Mouse (Mus musculus): Measurements from ENCODE around the gene Sf3b6. TPM values are rescaled to one million over a fixed set of nuclear protein-coding genes. Genes with fewer than 3 reads are reported as not detected.
A peak's percentile ranks its signal among the peaks of the same experiment; 100 is the strongest.

Gene Sf3b6
- polyA plus RNA-seq, 1 experiment from 2014 or later, result 150 TPM

DNA sequence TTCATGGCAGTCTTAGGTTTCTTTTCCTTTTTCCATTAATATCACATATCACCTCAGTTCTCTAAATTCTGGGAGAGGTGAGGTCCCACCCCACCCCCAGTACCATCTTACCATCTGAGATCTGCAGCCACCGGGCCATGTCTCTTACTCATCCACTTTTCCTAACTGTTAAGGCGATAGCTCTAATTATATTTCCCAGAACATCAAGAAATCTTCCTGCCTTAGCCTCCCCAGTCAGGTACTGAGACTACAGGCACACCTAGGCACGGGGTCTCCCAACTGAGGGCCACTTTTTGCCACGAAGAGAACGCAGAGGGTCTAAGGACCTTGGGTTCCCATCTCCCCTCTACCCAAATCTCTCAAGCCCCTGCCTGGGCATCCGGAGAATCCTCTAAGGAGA lies 56.2 kb downstream of the Sf3b6 start:
- Histone ChIP-seq H3K4me1 (ENCODE audit: control insufficient read depth in 2 of 2, insufficient read depth in 2 of 2, low read length in 2 of 2) (peaks cover 16 to 36% of the 10 kb centered on the region in 2 experiments), H3K9me3 (ENCODE audit: control insufficient read depth, low read length) (no peaks in the 10 kb centered on the region), H3K9ac (ENCODE audit: low read length) (peak overlapping the region; percentile 64), H3K4me3 (ENCODE audit: control insufficient read depth in 1 of 2, insufficient read depth in 1 of 2, low read depth in 1 of 2, low read length in 2 of 2) (peak overlapping the region in 1 of 2 experiments; percentile 34; a peak in 2 of 4 replicates), H3K27ac (replicated peaks in 1 of 2; ENCODE audit: control insufficient read depth in 1 of 2, insufficient read depth in 1 of 2, low read depth in 2 of 2, low read length in 2 of 2) (no peak overlapping the region), H3K36me3 (ENCODE audit: control insufficient read depth, insufficient read depth, low read length) (0 out of 2 replicates have a peak, but pooled peaks cover 4% of the 10 kb centered on the region), H3K4me2 (ENCODE audit: low read length) (peak overlapping the region; percentile 78), H3K27me3 (ENCODE audit: control insufficient read depth, insufficient read depth, low read length) (no peaks in the 10 kb centered on the region)
- ATAC-seq (ENCODE audit: insufficient number of reproducible peaks, insufficient read depth, low FRiP score, low read depth), result no peak
- 71% methylated on average over 6 of the region's 6 CpGs for WGBS

DNA sequence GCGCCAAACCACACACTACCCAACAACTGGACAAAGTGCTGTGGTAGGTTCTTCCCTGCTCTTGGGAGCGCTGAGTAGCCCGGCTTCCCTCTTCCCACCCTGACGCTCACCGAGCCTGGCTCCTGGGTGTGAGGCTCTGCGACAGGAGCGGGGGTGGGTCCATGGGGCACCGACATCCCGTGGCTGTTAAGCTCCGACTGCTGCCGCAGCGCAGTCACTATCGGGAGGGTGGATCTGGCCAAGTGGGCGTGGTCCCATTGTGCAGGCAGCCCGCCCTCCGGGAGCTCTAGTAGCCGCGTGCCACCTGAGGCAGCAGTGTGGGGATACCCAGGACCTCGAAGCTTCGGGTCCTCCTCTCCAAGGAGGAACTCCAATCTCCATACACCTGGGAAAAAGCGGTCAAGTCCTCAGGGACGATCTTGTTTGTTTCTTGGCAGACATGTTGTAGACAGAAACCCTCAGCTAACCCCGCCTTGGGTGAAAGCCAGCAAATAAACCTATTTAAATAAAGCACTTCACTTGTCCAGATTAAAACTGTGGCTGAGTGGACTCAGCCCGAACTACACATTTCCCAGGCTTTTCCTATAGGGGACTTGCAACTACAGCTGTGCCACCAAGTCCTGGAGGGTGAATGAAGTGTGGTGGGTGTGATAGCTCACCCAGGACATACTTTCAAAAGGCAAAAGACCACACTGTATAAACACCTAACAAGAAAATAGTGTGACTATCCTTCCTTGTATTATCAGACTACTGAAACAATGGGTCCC lies 57.0 kb downstream of the Sf3b6 start, which contains the start of gene Mfsd2b:
Gene Mfsd2b, minus strand, starts transcription at position 199 of the 767 bp plus-strand sequence.
- no peaks in the 10 kb centered on the region for H3K27me3 ChIP-seq (ENCODE audit: control insufficient read depth, insufficient read depth, low read length)
- no peak within 1 kb of the TSS for H3K27ac ChIP-seq (replicated peaks in 1 of 2; ENCODE audit: control insufficient read depth in 1 of 2, insufficient read depth in 1 of 2, low read depth in 2 of 2, low read length in 2 of 2)
- H3K4me3 ChIP-seq (ENCODE audit: control insufficient read depth in 1 of 2, insufficient read depth in 1 of 2, low read depth in 1 of 2, low read length in 2 of 2), result peak within 1 kb of the TSS; percentile 23 to 34
- H3K9me3 ChIP-seq (ENCODE audit: control insufficient read depth, low read length), result no peaks in the 10 kb centered on the region
- H3K36me3 ChIP-seq (ENCODE audit: control insufficient read depth, insufficient read depth, low read length), result peaks cover 12% of the 10 kb centered on the region; the same call in 1 of the 2 replicates
- peak within 1 kb of the TSS; percentile 78 for H3K4me2 ChIP-seq (ENCODE audit: low read length)
- ATAC-seq (ENCODE audit: insufficient number of reproducible peaks, insufficient read depth, low FRiP score, low read depth), result peak; percentile 75
- WGBS, result 4% methylated on average over 24 of the region's 24 CpGs
- H3K9ac ChIP-seq (ENCODE audit: low read length), result peak within 1 kb of the TSS; percentile 64
- H3K4me1 ChIP-seq (ENCODE audit: control insufficient read depth in 2 of 2, insufficient read depth in 2 of 2, low read length in 2 of 2), result peaks cover 16 to 33% of the 10 kb centered on the region in 2 experiments

DNA sequence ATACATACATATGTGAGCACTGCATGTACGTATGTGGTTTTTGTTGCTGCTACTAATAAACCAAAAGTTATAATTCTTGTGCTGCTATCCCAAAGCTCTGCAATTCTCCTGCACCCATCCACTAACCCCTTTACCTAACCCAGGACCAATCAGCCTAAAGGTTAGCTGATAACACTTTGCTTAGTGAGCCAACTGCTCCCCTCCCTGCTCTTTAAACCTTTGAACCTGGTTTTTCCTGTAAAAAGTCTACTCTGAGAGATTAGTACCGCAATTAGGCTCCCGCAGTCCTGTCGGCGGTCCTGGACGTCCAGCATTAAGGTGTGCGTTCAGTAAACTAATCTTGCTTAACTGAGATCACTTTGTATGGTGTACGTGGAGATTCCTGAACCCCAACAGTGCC lies 58.3 kb downstream of the Sf3b6 start:
- no peak overlapping the region for H3K27ac ChIP-seq (replicated peaks in 1 of 2; ENCODE audit: control insufficient read depth in 1 of 2, insufficient read depth in 1 of 2, low read depth in 2 of 2, low read length in 2 of 2)
- H3K4me3 ChIP-seq (ENCODE audit: control insufficient read depth in 1 of 2, insufficient read depth in 1 of 2, low read depth in 1 of 2, low read length in 2 of 2), result no peak overlapping the region
- 0 out of 2 replicates have a peak, but pooled peaks cover 2% of the 10 kb centered on the region for H3K9me3 ChIP-seq (ENCODE audit: control insufficient read depth, low read length)
- WGBS, result 82% methylated on average over 8 of the region's 8 CpGs
- H3K4me1 ChIP-seq (ENCODE audit: control insufficient read depth in 2 of 2, insufficient read depth in 2 of 2, low read length in 2 of 2), result peaks cover 16 to 33% of the 10 kb centered on the region in 2 experiments
- no peak for ATAC-seq (ENCODE audit: insufficient number of reproducible peaks, insufficient read depth, low FRiP score, low read depth)
- no peaks in the 10 kb centered on the region for H3K27me3 ChIP-seq (ENCODE audit: control insufficient read depth, insufficient read depth, low read length)
- H3K36me3 ChIP-seq (ENCODE audit: control insufficient read depth, insufficient read depth, low read length), result peaks cover 23% of the 10 kb centered on the region; the same call in 1 of the 2 replicates
- no peak overlapping the region; the same call in 1 of the 2 replicates for H3K9ac ChIP-seq (ENCODE audit: low read length)
- H3K4me2 ChIP-seq (ENCODE audit: low read length), result no peak overlapping the region

Other genes with a start within 250 kb of the Sf3b6 start
- gene Itsn2, start 224.9 kb upstream of the Sf3b6 start, polyA plus RNA-seq (2014; fragmentation: Nextera tagmentation; extraction: Ambion mirVana), result 47.2 and 48.4 TPM in 2 replicates
- not detected in 2 replicates for gene Gm3625, start 224.6 kb upstream of the Sf3b6 start, polyA plus RNA-seq (2014; fragmentation: Nextera tagmentation; extraction: Ambion mirVana)
- gene Fam228a, start 79.1 kb upstream of the Sf3b6 start, polyA plus RNA-seq (2014; fragmentation: Nextera tagmentation; extraction: Ambion mirVana), result 0.24 and 0.39 TPM in 2 replicates
- 2.6 and 2.8 TPM in 2 replicates for gene Pfn4, start 48.5 kb upstream of the Sf3b6 start, polyA plus RNA-seq (2014; fragmentation: Nextera tagmentation; extraction: Ambion mirVana)
- 4.6 TPM in 2 replicates for gene Fam228b, start 48.3 kb upstream of the Sf3b6 start, polyA plus RNA-seq (2014; fragmentation: Nextera tagmentation; extraction: Ambion mirVana)
- gene Fkbp1b, start 24.0 kb downstream of the Sf3b6 start, polyA plus RNA-seq (2014; fragmentation: Nextera tagmentation; extraction: Ambion mirVana), result 11.4 and 13.0 TPM in 2 replicates
- 13.8 and 14.4 TPM in 2 replicates for gene Wdcp, start 25.8 kb downstream of the Sf3b6 start, polyA plus RNA-seq (2014; fragmentation: Nextera tagmentation; extraction: Ambion mirVana)
- gene Mfsd2b, start 56.8 kb downstream of the Sf3b6 start, polyA plus RNA-seq (2014; fragmentation: Nextera tagmentation; extraction: Ambion mirVana), result 1.7 and 1.8 TPM in 2 replicates
- 31.1 and 34.2 TPM in 2 replicates for gene Ubxn2a, start 90.2 kb downstream of the Sf3b6 start, polyA plus RNA-seq (2014; fragmentation: Nextera tagmentation; extraction: Ambion mirVana)
- gene Atad2b, start 99.8 kb downstream of the Sf3b6 start, polyA plus RNA-seq (2014; fragmentation: Nextera tagmentation; extraction: Ambion mirVana), result 13.0 and 15.0 TPM in 2 replicates

Data from heart, embryonic 14.5 days (tissue).